Mouse (Mus musculus) cerebellum, adult 11 months (tissue): Measurements from ENCODE around the gene Hdac10.

Experiments
- DNase-seq: peaks from one replicate; pipeline ENCODE4 v3.0.0; 2022

Hdac10 gene

GRCm38 (mm10) chr15:89128382-89129350, at the start of gene Hdac10:
TSS of gene Hdac10 (minus strand) at chr15:89128700.
- peak; percentile 92 for DNase-seq

GRCm38 (mm10) chr15:89177576-89178259, 49.2 kb upstream of the Hdac10 start:
- DNase-seq: no peak

GRCm38 (mm10) chr15:89177121-89177520, 48.6 kb upstream of the Hdac10 start:
- peak; percentile 81 for DNase-seq

- DNase-seq: no peak
Measured at GRCm38 (mm10) chr15:89175411-89176155, 47.1 kb upstream of the Hdac10 start.

- peak; percentile 55 for DNase-seq
Measured at GRCm38 (mm10) chr15:89174889-89175339, 46.4 kb upstream of the Hdac10 start.

GRCm38 (mm10) chr15:89173906-89174214, 45.4 kb upstream of the Hdac10 start:
- peak; percentile 76 for DNase-seq

GRCm38 (mm10) chr15:89173024-89173905, 44.8 kb upstream of the Hdac10 start:
- DNase-seq: peak; percentile 64

- DNase-seq: no peak
Measured at GRCm38 (mm10) chr15:89172276-89172935, 43.9 kb upstream of the Hdac10 start.

- no peak for DNase-seq
Measured at GRCm38 (mm10) chr15:89171526-89172051, 43.1 kb upstream of the Hdac10 start.

GRCm38 (mm10) chr15:89170102-89170501, 41.6 kb upstream of the Hdac10 start:
- peak; percentile 51 for DNase-seq

- DNase-seq: peak; percentile 80
Measured at GRCm38 (mm10) chr15:89169431-89169830, 40.9 kb upstream of the Hdac10 start.

- no peak for DNase-seq
Measured at GRCm38 (mm10) chr15:89168922-89169321, 40.4 kb upstream of the Hdac10 start.

GRCm38 (mm10) chr15:89165478-89165877, 37.0 kb upstream of the Hdac10 start:
- DNase-seq: no peak

- DNase-seq: no peak
Measured at GRCm38 (mm10) chr15:89161397-89161796, 32.9 kb upstream of the Hdac10 start.

- no peak for DNase-seq
Measured at GRCm38 (mm10) chr15:89158516-89158915, 30.0 kb upstream of the Hdac10 start.

GRCm38 (mm10) chr15:89157954-89158353, 29.5 kb upstream of the Hdac10 start:
- DNase-seq: peak; percentile 68

- DNase-seq: no peak
Measured at GRCm38 (mm10) chr15:89152312-89152711, 23.8 kb upstream of the Hdac10 start.

GRCm38 (mm10) chr15:89150041-89150390, 21.5 kb upstream of the Hdac10 start:
- DNase-seq: no peak

GRCm38 (mm10) chr15:89149271-89150040, 21.0 kb upstream of the Hdac10 start, which contains the start of gene Mapk11:
TSS of gene Mapk11 (minus strand) at chr15:89149628.
- no peak for DNase-seq

GRCm38 (mm10) chr15:89148496-89149270, 20.2 kb upstream of the Hdac10 start:
- no peak for DNase-seq
